Comparison of ENCODE assay signal across 10 mouse cellular contexts in the genomic region with DNA sequence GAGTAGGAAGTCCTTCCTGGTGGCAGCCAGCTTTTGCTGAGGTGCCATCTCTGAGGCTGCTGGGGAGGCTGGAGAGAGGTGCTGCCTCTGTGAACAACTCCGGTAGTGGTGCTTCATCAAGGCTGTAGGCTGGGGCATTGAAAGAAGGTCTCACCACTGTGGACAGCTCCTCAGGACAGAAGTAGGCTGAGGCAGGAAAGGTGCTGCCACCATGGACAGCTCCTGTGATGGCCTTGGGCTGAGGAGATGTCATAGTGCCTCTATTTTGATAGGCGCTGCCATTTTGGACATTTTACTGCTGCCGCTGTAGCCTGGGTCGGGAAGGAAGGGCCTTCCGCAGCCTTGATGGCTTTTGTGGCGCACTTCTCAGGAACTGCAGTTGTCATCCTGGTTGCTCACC. TPM values are rescaled to one million over a fixed set of nuclear protein-coding genes. Genes with fewer than 3 reads are reported as not detected.
A peak's percentile ranks its signal among the peaks of the same experiment; 100 is the strongest.
DNase-seq lines count a peak whose midpoint lies in the region; ATAC-seq and TF ChIP-seq lines count a peak whose summit lies in the region.
"Had no signal": no experiment of that assay in that cellular context is flagged by ENCODE, and none has a peak within 500 bp of the region (broad histone marks: within the 10 kb centered on the region; RNA-seq: fewer than 3 reads in every experiment).

No protein-coding gene starts in this region.

- no peak for TF ChIP-seq EP300 in lung, postnatal 0 days (IDR thresholded peaks at IDR 0.05)
- TF ChIP-seq EP300 in liver, embryonic 14.5 days (IDR thresholded peaks at IDR 0.05; ENCODE audit: low read depth) = no peak

- no peak overlapping the region for H3K4me3 ChIP-seq in lung, embryonic 16.5 days (ENCODE audit: low read length)
- no peak overlapping the region for H3K4me3 ChIP-seq in lung, postnatal 0 days (ENCODE audit: low read depth, low read length)
- peak overlapping the region; percentile 83 for H3K4me3 ChIP-seq in forebrain, embryonic 12.5 days (replicated peaks)
- H3K4me3 ChIP-seq in liver, embryonic 14.5 days (ENCODE audit: insufficient read depth in 1 of 2, low read depth in 2 of 2, low read length in 2 of 2) = no peak overlapping the region

- no peak for DNase-seq in lung, postnatal 0 days (ENCODE audit: low spot score)
- DNase-seq in liver, embryonic 14.5 days (ENCODE audit: low read depth in 3 of 3, low spot score in 3 of 3) = peak in 2 of 3 experiments; percentile 19 to 26
- DNase-seq in right cerebral cortex, postnatal 36 days (ENCODE audit: low spot score in 2 of 2) = no peak
- DNase-seq in spleen, postnatal 14 days (ENCODE audit: low spot score in 2 of 2) = no peak
- DNase-seq in lung, postnatal 14 days = no peak
- no peak for DNase-seq in frontal cortex, adult 2 months (ENCODE audit: extremely low spot score in 1 of 2, low spot score in 1 of 2)
- DNase-seq: adrenal gland, postnatal 25 days had no signal

- peaks cover 6% of the 10 kb centered on the region for H3K4me1 ChIP-seq in lung, embryonic 16.5 days (replicated peaks; ENCODE audit: control insufficient read depth, insufficient read depth, low read length)
- peaks cover 7% of the 10 kb centered on the region for H3K4me1 ChIP-seq in lung, postnatal 0 days (ENCODE audit: insufficient read depth, low read depth, low read length)
- peaks cover 30% of the 10 kb centered on the region for H3K4me1 ChIP-seq in forebrain, embryonic 12.5 days
- H3K4me1 ChIP-seq in liver, embryonic 14.5 days (replicated peaks; ENCODE audit: control insufficient read depth in 2 of 2, insufficient read depth in 2 of 2, low read length in 1 of 2) = peaks cover 4 to 7% of the 10 kb centered on the region in 2 experiments

- TF ChIP-seq CTCF in lung, postnatal 0 days (IDR thresholded peaks at IDR 0.05) = no peak
- no peak for TF ChIP-seq CTCF in liver, embryonic 14.5 days (IDR thresholded peaks at IDR 0.05; ENCODE audit: low read depth)

- H3K4me2 ChIP-seq in lung, embryonic 16.5 days (ENCODE audit: low read depth, low read length) = peak overlapping the region; percentile 80; the same call in 1 of the 2 replicates
- no peak overlapping the region for H3K4me2 ChIP-seq in lung, postnatal 0 days (replicated peaks; ENCODE audit: low read depth, low read length)
- H3K4me2 ChIP-seq in forebrain, embryonic 12.5 days = peak overlapping the region; percentile 73
- no peak overlapping the region for H3K4me2 ChIP-seq in liver, embryonic 14.5 days (ENCODE audit: low read depth)

- 94% methylated on average over 6 of the region's 6 CpGs for WGBS in lung, embryonic 16.5 days
- WGBS in lung, postnatal 0 days = 95% methylated on average over 6 of the region's 6 CpGs
- 91% methylated on average over 6 of the region's 6 CpGs for WGBS in forebrain, embryonic 12.5 days
- 84% methylated on average over 6 of the region's 6 CpGs for WGBS in liver, embryonic 14.5 days (ENCODE audit: insufficient replicate concordance)

- H3K36me3 ChIP-seq in lung, embryonic 16.5 days (ENCODE audit: control insufficient read depth, insufficient read depth, low read length) = no peaks in the 10 kb centered on the region; the same call in 1 of the 2 replicates
- no peaks in the 10 kb centered on the region for H3K36me3 ChIP-seq in lung, postnatal 0 days (ENCODE audit: insufficient read depth, low read length)
- peaks cover 12% of the 10 kb centered on the region; the same call in 1 of the 2 replicates for H3K36me3 ChIP-seq in forebrain, embryonic 12.5 days (replicated peaks)
- H3K36me3 ChIP-seq in liver, embryonic 14.5 days (replicated peaks; ENCODE audit: control insufficient read depth, insufficient read depth, low read depth) = no peaks in the 10 kb centered on the region

- H3K27ac ChIP-seq in lung, embryonic 16.5 days (ENCODE audit: low read length) = no peak overlapping the region
- no peak overlapping the region for H3K27ac ChIP-seq in lung, postnatal 0 days (ENCODE audit: low read length)
- H3K27ac ChIP-seq in forebrain, embryonic 12.5 days = no peak overlapping the region
- no peak overlapping the region for H3K27ac ChIP-seq in liver, embryonic 14.5 days

- no peaks in the 10 kb centered on the region for H3K27me3 ChIP-seq in lung, embryonic 16.5 days (ENCODE audit: control insufficient read depth, insufficient read depth, low read depth, low read length)
- H3K27me3 ChIP-seq in lung, postnatal 0 days (replicated peaks; ENCODE audit: insufficient read depth, low read length) = no peaks in the 10 kb centered on the region
- peaks cover 4% of the 10 kb centered on the region; the same call in 1 of the 2 replicates for H3K27me3 ChIP-seq in forebrain, embryonic 12.5 days
- H3K27me3 ChIP-seq in liver, embryonic 14.5 days (ENCODE audit: control insufficient read depth, insufficient read depth, low read length) = no peaks in the 10 kb centered on the region

- H3K9me3 ChIP-seq in lung, embryonic 16.5 days (ENCODE audit: control insufficient read depth, low read length) = no peaks in the 10 kb centered on the region
- H3K9me3 ChIP-seq in lung, postnatal 0 days (ENCODE audit: low read length) = no peaks in the 10 kb centered on the region
- H3K9me3 ChIP-seq in forebrain, embryonic 12.5 days = no peaks in the 10 kb centered on the region
- no peaks in the 10 kb centered on the region for H3K9me3 ChIP-seq in liver, embryonic 14.5 days (ENCODE audit: control insufficient read depth, low read length)

- no peak for ATAC-seq in lung, embryonic 16.5 days (ENCODE audit: low read depth)
- ATAC-seq in lung, postnatal 0 days = no peak
- no peak for ATAC-seq in forebrain, embryonic 12.5 days (ENCODE audit: low FRiP score)
- ATAC-seq in liver, embryonic 14.5 days (ENCODE audit: insufficient read depth) = no peak

- no peak overlapping the region for H3K9ac ChIP-seq in lung, embryonic 16.5 days (ENCODE audit: low read length)
- no peak overlapping the region for H3K9ac ChIP-seq in lung, postnatal 0 days (replicated peaks; ENCODE audit: low read depth)
- peak overlapping the region; percentile 86; the same call in 1 of the 2 replicates for H3K9ac ChIP-seq in forebrain, embryonic 12.5 days
- no peak overlapping the region for H3K9ac ChIP-seq in liver, embryonic 14.5 days (replicated peaks)

RNA-seq across cellular contexts. Expression of gene Endov, which starts 1.7 kb away (rescaled TPM):
- 16.0 and 17.9 TPM in 2 replicates for polyA plus RNA-seq in lung, embryonic 16.5 days (2015; fragmentation: Nextera tagmentation; extraction: Ambion mirVana)
- polyA plus RNA-seq in lung, postnatal 0 days (2015; fragmentation: Nextera tagmentation; extraction: Ambion mirVana) = 10.2 and 10.3 TPM in 2 replicates
- 23.1 and 23.5 TPM in 2 replicates for polyA plus RNA-seq in forebrain, embryonic 12.5 days (2016; fragmentation: Nextera tagmentation; extraction: Ambion mirVana)
- polyA plus RNA-seq in liver, embryonic 14.5 days (2012; rRNA removed) = 3.9 and 4.3 TPM in 2 replicates
- polyA plus RNA-seq in liver, embryonic 14.5 days (2014; fragmentation: Nextera tagmentation; extraction: Ambion mirVana) = 5.0 and 5.1 TPM in 2 replicates
- 21.3 and 21.9 TPM in 2 replicates for polyA plus RNA-seq in frontal cortex, adult 2 months (2012; rRNA removed)

RNA-seq across cellular contexts. Expression of gene Nptx1, which starts 54.7 kb away (rescaled TPM):
- polyA plus RNA-seq in lung, embryonic 16.5 days (2015; fragmentation: Nextera tagmentation; extraction: Ambion mirVana) = 1.0 and 1.2 TPM in 2 replicates
- 1.7 and 2.1 TPM in 2 replicates for polyA plus RNA-seq in lung, postnatal 0 days (2015; fragmentation: Nextera tagmentation; extraction: Ambion mirVana)
- 4.0 and 4.8 TPM in 2 replicates for polyA plus RNA-seq in forebrain, embryonic 12.5 days (2016; fragmentation: Nextera tagmentation; extraction: Ambion mirVana)
- polyA plus RNA-seq in liver, embryonic 14.5 days (2012; rRNA removed) = 0.01 TPM in 1 of 2 replicates, not detected in the other
- 0.06 TPM in 1 of 2 replicates, not detected in the other for polyA plus RNA-seq in liver, embryonic 14.5 days (2014; fragmentation: Nextera tagmentation; extraction: Ambion mirVana)
- 84.6 and 86.3 TPM in 2 replicates for polyA plus RNA-seq in frontal cortex, adult 2 months (2012; rRNA removed)
- polyA plus RNA-seq: erythroblast, embryonic 14.5 days had no signal

Comparison
In these comparisons a context has a peak if more than half of its experiments do, and no peak if none do; other contexts are left out.
1. H3K4me2 ChIP-seq: peak in lung, embryonic 16.5 days (single experiment) and forebrain, embryonic 12.5 days (single experiment); none in lung, postnatal 0 days (single experiment) and liver, embryonic 14.5 days (single experiment).
2. DNase-seq: peak in liver, embryonic 14.5 days (2 of 3); none in lung, postnatal 0 days (single experiment), right cerebral cortex, postnatal 36 days (0 of 2), spleen, postnatal 14 days (0 of 2), lung, postnatal 14 days (single experiment) and frontal cortex, adult 2 months (0 of 2).
3. RNA of gene Nptx1, which starts 54.7 kb away (polyA plus RNA-seq): 84.6 to 86.3 TPM in frontal cortex, adult 2 months; 4.0 to 4.8 TPM in forebrain, embryonic 12.5 days, 1.7 to 2.1 TPM in lung, postnatal 0 days, 1.0 to 1.2 TPM in lung, embryonic 16.5 days and 0.01 to 0.06 TPM in liver, embryonic 14.5 days; every median in the first group is over 10 times any median in the second.